Mouse (Mus musculus) B cell, adult 2 months (primary cell): Measurements from ENCODE around the gene Aoah.

ENCODE experiments used
- DNase-seq, 2 experiments: peaks; one replicate each; pipeline ENCODE4 v3.0.0; 2022

Gene Aoah

DNA sequence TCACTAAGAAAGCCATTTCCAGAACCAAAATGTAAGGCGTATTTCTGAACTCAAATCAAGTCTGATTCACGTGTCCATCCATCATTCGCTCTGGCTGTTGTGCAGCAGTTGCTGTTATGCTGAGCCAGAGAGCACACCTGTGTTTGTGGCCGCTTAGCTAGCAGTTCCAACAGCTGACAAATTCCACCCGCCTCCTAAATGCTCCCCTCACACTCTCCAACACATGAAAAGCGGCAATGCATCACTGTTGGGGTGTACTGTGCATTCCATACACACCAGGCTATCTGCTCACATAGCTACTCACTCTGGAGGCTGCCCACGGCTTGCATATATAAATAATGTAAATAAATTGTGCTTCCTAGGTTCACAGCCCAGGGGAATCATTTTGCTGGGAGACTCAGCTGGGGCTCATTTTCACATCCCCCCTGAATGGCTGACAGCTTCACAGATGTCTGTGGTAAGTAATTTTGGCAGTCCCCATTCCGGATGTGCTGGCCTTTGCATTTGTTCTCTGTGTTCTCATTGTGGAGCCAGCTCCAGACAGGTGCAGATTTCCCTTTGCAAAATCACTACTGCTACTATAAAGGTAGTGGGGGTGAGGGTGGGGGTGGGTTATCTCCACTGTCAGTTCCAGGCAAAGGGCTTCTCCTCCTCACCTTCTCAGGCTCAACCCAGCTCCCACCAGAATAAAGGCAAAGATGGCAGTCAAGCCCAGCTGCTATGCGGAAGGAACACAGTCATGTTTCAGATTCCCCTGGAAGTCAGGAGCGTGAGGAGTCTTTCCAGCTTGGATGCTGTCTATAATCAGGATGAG is 123.0 kb downstream of the Aoah start:
- no peak for DNase-seq

DNA sequence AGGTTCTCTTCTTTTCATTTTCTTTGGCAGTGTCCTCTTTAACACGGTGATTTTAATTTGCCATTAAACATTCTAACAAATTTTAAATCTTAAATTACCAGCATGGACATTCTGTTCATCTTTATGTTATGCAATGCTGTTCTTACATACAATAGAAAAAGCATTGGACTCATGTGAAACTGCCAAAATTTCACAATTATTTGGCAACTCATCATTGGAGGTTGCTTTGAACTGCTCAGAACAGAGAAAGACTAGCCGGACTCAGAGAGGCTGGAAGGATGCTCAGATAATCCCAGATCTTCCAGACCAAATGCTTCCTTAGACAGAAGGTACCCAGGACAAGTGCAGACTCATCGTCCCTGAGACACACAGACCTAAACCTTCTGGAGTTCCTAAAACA is 126.5 kb downstream of the Aoah start:
- no peak for DNase-seq

DNA sequence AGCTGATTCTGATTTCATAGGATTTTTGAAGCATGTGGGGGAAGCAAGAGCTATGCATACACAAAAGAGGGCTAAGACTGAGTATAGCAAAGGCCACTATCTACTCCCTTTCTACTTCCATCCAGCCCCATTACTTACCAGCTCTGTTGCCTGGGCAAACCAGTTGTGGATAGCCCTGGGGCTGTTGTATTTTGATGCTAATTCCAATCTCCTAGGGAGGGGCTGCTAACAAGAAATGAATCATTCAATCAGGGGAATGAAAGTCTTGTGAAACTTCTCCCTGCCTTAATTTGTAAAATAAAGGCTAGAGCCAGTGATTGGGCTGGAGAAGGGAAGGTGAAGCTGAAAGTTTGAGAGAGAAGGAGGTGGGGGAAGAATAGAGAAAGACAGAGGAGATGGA is 142.1 kb downstream of the Aoah start:
- no peak for DNase-seq

DNA sequence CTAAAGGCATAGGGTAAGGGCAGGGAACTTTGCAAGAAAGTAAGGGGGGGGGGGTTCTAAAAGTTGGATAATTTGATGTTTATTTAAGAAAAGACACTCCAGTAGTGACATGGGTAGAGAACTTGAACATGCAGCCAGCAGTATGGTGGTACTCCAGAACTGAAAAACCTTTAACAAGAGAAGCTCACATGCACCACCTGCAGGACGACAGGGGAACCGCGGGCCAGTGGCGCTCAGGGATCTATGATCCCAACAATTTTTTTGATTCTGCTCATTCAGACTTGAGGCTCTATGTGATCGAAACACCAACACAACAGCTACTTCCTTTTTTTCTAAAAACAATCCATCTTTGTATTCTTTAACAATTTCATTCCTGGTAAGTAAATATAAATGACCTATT is 143.5 kb downstream of the Aoah start:
- DNase-seq: peak; percentile 59 to 64

DNA sequence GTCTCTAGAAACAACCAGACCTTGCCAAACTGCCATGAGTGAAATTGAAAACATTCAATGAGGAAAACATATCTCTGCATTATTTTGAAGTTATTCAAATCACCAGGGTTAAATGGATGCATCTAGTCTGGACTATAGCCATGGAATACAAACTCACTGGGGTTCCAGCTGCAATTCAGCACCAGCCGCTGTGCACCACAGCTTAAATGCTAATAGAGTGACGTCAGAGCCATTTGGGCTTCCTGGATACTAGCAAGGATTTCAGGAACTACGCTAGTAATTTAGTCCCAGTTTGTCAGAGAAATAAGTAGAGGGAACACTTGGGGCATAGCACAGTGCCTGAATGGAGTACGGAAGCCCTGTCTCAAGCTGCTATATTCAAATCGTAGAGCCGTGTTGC is 145.2 kb downstream of the Aoah start:
- DNase-seq: no peak

GRCm38 (mm10) chr13:20940389-20940788 is 146.5 kb downstream of the Aoah start:
- DNase-seq: peak; percentile 53 to 56

DNA sequence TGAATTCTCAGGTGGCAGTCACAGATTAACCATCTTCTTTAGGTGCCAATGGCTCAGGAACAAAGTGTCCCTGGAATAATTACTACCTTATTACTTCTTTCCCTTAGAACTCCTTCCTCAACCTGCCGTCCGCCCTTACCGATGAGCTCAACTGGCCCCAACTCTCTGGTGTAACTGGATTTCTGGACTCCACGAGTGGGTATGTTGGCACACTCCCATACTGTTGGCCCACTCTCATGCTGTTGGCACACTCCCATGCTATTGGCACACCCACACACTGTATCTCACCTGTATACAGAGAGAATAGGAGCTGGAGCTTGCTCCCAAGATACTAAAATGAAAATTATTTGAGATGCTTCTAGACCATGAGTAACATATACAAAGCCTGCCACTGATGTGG is 147.8 kb downstream of the Aoah start:
- DNase-seq: no peak

DNA sequence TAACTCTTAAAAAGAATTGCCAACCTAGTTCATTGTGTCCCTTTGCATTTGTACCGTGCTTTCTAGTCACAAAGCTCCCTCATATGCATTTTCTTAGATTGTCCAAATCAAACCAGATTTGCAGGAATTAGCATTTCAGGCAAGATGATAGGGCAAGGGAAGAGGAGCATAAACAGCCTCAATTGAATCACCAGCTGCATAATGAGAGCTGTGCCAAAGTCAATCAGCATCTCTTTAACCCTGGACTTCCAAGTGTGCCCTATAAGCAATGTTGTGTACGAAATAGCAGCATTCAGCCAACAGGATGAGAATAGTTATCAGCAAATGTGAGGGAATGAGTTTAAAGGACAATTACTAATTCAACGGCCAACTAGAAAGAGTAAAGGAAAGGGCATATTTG is 169.2 kb downstream of the Aoah start:
- no peak for DNase-seq

DNA sequence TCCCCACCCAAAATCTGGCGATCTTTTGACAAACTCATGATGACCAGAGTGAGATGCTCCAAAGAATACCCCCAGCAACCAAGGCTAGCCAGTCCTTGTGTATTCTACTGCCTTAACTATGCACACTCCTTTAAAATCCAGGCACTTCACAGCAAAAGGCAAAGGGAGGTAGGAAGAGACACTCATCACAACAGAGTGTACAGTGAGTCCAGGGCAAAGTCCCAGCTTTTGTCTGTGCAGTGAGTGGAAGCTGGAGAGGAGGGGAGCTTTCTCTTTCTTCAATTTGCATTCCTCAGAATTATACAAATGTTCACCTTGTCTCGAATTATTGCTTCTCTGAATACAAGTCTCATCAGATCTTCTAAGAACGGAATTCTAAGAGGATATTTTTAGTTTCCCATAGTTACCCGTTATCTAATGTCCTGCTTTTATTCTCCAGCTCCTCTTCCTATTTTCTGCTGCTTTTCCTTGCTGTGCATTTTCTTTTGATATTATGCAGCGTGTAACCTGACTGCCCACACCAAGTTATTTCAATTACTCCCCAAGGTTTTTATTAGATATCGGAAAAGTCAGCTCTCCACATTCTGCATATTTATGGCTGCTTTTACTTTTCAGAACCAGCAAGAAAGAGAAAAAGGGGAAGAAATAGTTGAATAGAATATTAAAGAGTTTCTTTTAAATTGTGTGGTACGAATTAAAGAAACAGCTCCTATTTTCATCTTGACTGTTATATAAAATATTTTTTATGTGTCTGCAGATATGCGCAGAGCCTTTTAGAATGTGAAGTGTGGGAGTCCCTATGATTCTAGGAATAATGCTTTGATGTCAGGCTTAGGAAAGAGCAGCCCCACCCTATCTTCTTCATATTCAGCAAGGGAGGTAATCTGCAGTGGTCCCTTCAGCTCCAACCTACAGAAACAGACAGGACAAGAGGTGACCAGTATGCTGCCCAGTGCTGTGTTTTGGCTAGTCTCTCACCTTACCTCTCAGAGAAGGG is 187.6 kb downstream of the Aoah start:
- DNase-seq: no peak

- DNase-seq: no peak
These were observed 191.6 kb downstream of the Aoah start for GRCm38 (mm10) chr13:20985510-20985909.

DNA sequence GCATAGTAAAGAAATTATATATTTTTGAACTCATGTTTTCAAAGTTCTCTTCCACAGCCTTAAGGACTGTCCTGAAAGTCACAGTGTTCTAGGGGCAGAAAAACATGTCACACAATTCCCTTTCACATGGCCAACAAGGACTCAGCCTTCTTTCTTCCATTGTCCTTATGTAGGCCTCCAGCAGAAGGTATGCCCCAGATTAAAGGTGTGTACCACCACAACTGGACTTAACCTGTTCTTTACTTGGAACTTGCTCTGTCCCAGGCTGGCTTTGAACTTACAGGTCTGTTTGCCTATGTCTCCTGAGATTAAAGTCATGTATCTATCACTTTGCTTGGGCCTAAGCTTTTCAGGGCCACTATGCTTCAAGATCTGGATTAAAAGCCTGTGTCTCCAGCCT is 192.0 kb downstream of the Aoah start:
- no peak for DNase-seq

DNA sequence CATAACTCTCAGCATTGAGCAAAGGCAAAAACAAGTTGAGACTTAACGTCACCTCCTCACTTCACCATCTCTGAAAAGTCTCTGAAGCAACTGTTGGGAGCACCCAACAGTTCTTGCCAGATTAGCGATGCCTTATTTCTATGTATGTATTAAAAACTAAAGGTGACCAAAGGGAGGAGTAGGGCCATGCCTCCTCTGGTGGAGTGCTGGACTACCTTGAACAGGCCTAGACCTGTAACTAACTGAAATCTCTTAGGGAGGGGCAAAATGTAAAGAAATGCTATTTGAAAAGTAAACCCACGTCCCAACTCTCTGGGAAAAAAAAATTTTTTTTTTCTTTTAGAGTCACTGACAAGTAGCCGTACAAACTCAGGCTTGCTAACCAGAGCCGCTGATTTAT is 211.3 kb downstream of the Aoah start:
- no peak for DNase-seq

- DNase-seq: no peak
These were observed 211.9 kb downstream of the Aoah start for GRCm38 (mm10) chr13:21005642-21006320.

DNA sequence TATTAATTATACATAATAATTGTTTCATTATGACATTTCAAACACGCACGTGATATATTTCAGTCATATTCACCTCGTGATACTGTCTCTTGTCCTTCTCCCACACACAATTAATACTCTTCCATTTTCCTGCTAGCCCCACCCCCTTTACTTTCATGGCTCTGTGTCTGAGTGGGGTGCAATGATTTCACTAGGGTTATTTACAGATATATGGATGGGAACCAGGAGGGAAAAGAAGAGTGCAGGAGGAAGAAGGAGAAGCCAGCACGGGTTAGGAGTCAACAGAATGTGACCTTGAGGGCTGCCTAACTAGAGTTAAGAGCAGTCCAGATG is 212.4 kb downstream of the Aoah start:
- DNase-seq: no peak

DNA sequence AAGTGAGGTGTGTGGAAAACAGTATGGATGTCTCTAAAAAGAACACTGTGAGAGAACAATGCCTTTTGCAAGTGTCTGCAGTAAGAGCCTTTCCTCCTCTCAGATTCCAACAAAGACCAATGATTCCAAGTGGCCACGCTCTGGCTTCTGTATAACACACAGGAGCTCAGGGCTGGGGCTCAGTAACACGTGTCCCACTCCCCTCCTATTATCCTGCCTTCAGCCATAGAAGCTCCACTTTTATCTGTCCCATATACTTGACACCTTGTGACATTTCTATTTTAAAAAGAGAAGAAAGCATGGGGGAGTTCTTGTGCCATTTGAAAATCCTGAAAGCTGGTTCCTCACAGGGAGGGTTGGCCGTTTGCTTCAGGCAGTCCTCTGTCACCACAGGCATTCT is 219.7 kb downstream of the Aoah start:
- DNase-seq: no peak

- DNase-seq: no peak
These were observed 230.9 kb downstream of the Aoah start for GRCm38 (mm10) chr13:21024831-21025230.

DNA sequence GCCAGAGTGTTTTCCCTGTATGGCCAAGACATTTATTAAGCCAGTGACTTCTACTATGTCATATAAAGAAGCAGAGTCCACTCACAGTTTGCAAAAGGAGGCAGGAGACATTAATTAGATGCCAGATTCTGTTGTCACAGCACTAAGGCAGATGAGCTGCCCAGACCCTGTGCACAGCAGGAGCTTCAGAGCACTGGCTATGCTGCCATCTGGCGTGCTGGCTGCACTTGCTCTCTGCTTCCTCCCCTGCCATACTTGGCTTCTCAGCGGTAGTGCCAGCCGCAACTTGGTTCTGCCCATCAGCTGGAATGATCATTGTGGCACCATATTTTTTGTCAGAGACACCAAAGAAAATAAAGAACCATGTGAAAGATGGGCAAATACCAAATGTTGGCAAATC is 239.3 kb downstream of the Aoah start:
- DNase-seq: no peak

DNA sequence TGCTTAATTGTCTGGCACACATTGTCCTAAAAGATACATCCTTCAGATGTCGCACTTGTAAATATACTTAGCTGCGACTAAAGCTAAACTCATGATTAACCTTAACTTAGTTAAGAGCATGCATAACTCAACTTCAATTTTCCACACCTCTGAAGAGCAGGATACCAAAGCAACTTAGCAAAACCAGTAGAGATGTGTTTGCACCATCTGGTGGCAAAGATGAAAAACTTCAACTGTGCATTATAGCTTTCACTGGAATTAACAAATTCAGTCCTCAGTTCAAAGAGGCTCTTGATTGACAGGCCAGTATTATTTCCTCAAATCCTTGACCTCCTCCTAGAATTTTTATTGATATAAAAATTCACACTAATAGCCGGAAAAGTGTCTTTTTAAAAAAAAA is 241.1 kb downstream of the Aoah start:
- no peak for DNase-seq

- DNase-seq: no peak
These were observed 242.1 kb downstream of the Aoah start for GRCm38 (mm10) chr13:21035981-21036380.

DNA sequence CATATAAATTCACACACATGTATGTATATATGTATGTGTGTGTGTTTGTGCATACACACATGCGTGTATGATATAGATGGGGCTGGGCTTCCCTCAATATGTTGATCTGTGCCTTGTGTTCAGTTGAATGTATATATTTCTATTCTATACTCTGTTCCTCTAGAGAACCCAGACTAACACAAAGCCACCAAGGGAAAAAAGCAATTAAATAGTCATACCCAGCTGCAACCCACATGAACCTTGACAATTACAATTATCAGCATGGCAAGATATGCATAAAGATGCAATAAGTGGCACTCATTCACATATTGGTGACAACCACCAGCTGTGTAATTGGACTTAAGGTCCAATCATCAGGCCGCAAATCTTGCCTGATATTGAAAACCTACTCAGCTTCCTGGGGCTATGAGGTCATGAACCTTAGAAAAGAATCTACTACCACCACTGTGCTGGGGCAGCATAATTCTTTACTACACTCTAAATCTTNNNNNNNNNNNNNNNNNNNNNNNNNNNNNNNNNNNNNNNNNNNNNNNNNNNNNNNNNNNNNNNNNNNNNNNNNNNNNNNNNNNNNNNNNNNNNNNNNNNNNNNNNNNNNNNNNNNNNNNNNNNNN is 246.8 kb downstream of the Aoah start:
- DNase-seq: no peak

GRCm38 (mm10) chr13:21050118-21050517 is 256.2 kb downstream of the Aoah start:
- no peak for DNase-seq

DNA sequence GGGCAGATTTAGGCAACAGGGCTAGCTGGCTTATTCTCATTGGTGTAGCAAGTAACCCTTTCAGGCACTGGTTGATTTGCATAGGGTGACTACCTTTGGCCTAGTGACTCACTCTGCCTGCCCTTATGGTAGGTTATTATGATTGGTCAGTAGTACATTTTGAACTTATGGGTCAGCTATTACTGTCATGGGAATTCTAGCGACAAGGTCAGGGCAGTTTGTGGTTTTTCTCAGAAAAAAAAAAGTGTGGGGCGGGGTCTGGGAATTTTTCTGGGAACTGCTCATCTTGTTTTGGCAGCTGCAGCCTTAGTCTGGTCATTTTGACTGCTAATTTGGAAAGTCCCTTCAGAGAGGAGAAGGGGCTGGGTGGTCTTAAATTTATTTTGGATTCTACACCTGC is 272.1 kb downstream of the Aoah start:
- no peak for DNase-seq

GRCm38 (mm10) chr13:21074847-21075246 is 280.9 kb downstream of the Aoah start, which contains the start of gene Olfr1370:
TSS of gene Olfr1370 (minus strand) at chr13:21074947.
- DNase-seq: no peak
